Mouse (Mus musculus) embryonic facial prominence, embryonic 13.5 days (tissue): ENCODE measurements around the gene Fut8. TPM values are rescaled to one million over a fixed set of nuclear protein-coding genes. Genes with fewer than 3 reads are reported as not detected.
"Not testable (repeated sequence)": the region's sequence is repeated elsewhere in the genome, so short reads cannot be mapped to it uniquely, and the experiment has no call there.

ENCODE experiments used
- ATAC-seq: fragments of 200-750 bp; cut with Nextera tagmentation; 2 replicates; pipeline ENCODE4 v1.8.0; 2017; ENCODE audit warnings: low read depth; ENCODE audit not compliant: insufficient number of reproducible peaks, insufficient read depth, low FRiP score, low TSS enrichment
- H3K27ac ChIP-seq: fragments of 300-500 bp; sonication (generic); 2 replicates; pipeline ENCODE4 v1.5.1; 2015; ENCODE audit warnings: moderate library complexity, mild to moderate bottlenecking, inconsistent platforms
- H3K27me3 ChIP-seq: fragments of 300-500 bp; sonication (generic); 2 replicates; pipeline ENCODE4 v1.6.1; 2015; ENCODE audit warnings: mild to moderate bottlenecking, inconsistent platforms
- H3K36me3 ChIP-seq: fragments of 300-500 bp; sonication (generic); 2 replicates; pipeline ENCODE4 v1.6.1; 2015; ENCODE audit warnings: mild to moderate bottlenecking, inconsistent platforms
- H3K4me1 ChIP-seq: fragments of 300-500 bp; sonication (generic); 2 replicates; pipeline ENCODE4 v1.6.1; 2015; ENCODE audit warnings: inconsistent platforms
- H3K4me2 ChIP-seq: fragments of 300-500 bp; sonication (generic); 2 replicates; pipeline ENCODE4 v1.6.1; 2015; ENCODE audit warnings: moderate library complexity, mild to moderate bottlenecking, inconsistent platforms
- H3K4me3 ChIP-seq: fragments of 300-500 bp; sonication (generic); 2 replicates; pipeline ENCODE4 v1.5.1; 2015; ENCODE audit warnings: mild to moderate bottlenecking, inconsistent platforms
- H3K9ac ChIP-seq: fragments of 300-500 bp; sonication (generic); 2 replicates; pipeline ENCODE4 v1.6.1; 2015; ENCODE audit warnings: mild to moderate bottlenecking, inconsistent platforms
- H3K9me3 ChIP-seq: fragments of 300-500 bp; sonication (generic); 2 replicates; pipeline ENCODE4 v1.6.1; 2016; ENCODE audit warnings: inconsistent platforms
- whole genome bisulfite sequencing: fragments of 180-500 bp; shearing (Covaris S2); methylation state at CpG from one replicate; pipeline ENCODE4 v1.1.7; 2015; ENCODE audit warnings: mixed read lengths; 5-methylcytosine and 5-hydroxymethylcytosine counted together
- polyA plus RNA-seq: library from polyadenylated mRNA; unstranded; fragments of >200 nt; fragmentation: Nextera tagmentation; extraction: Ambion mirVana; gene quantifications from 2 replicates; pipeline ENCODE4 v1.2.1, GENCODE M21; 2015

The Fut8 gene
- polyA plus RNA-seq, 1 experiment from 2014 or later, result 25.6 TPM

DNA sequence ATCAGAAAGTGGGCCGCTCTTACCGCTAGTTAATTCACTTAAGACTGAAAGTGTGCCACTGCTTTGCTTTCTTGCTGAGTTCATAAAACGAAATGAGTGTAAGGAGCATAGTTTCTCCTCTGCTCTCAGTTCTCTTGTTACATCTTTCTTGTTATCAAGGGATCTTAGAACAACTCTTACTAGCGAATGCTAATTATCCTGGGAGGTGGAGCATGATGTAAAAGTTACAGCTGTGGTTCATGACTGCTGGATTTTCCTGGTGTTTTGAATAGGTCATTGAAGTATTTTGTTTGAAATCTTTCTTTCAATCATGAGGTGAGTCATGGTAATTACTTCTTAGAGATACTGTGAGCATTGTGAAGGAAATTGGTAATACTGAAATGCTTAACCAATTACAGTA is 53.1 kb downstream of the Fut8 start:
- H3K27ac ChIP-seq, result no peak overlapping the region
- WGBS, result 49% methylated on average over 4 of the region's 4 CpGs
- no peaks in the 10 kb centered on the region for H3K36me3 ChIP-seq
- no peak overlapping the region for H3K9ac ChIP-seq
- no peak for ATAC-seq
- H3K27me3 ChIP-seq, result no peaks in the 10 kb centered on the region
- no peaks in the 10 kb centered on the region for H3K9me3 ChIP-seq
- H3K4me1 ChIP-seq, result peaks cover 5% of the 10 kb centered on the region; the same call in 1 of the 2 replicates
- no peak overlapping the region for H3K4me3 ChIP-seq
- H3K4me2 ChIP-seq, result no peak overlapping the region

DNA sequence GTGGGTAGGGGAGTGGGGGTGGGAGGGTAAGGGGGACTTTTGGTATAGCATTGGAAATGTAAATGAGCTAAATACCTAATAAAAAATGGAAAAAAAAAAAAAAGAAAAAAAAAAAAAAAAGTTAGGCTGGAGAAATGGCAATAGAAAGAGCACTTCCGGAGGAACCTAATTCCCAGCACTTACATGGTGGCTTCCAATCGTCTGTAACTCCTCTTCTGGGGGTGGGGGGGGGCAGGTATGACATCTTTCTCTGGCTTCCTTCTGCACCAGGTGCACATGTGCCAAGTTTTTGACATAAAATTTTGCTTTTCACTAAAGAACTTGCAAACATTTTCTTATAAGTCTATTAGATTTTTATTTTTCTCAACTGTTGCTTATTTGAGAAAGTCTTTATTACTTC is 53.9 kb downstream of the Fut8 start:
- not testable (repeated sequence) for H3K36me3 ChIP-seq, H3K9ac ChIP-seq, H3K4me2 ChIP-seq, H3K9me3 ChIP-seq, H3K4me1 ChIP-seq, H3K27ac ChIP-seq, H3K27me3 ChIP-seq, H3K4me3 ChIP-seq, ATAC-seq
- WGBS, result 67% methylated on average over 2 of the region's 2 CpGs

DNA sequence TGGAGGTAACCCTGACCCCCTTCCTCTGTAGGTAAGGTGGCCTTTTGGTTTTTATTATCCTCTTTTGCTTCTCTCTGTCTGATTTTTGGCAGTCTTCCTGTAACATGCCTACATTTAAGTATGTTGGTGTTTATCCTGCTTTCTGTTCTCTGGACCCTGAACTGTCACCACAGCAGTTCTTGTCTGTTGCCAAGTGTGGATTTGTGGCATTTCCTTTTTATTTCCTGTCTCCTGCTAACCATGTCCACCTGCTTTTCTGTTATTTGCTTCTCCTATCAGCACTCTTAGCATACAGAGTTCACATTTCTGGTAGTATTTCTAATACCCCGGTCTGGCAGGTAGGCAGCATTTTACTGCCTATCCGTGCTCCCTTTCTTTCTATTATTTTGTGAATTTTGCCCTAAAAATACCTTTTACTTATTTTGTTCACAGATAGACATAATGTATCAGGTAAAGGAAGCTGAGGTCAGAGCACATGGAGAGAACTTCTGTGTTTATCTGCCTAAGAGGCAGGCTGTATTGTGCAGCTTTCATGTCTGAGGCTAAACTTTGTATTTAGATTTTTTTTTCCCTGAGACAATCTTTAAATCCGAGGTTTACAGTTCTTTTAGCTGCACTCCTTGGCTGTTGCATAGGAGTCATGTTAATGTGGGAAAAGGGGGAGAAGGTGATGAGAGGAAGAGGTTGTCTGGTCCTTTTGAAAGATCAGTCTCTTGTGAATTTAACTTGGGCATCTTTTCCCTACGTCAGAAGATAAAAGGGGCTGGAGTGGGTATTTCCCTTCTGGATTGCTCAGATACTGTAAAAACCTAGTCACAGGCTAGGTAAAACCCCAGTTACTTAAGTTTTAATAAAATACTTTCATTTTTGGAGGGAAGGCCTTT is 54.7 kb downstream of the Fut8 start:
- ATAC-seq, result no peak
- 61% methylated on average over 4 of the region's 4 CpGs for WGBS

DNA sequence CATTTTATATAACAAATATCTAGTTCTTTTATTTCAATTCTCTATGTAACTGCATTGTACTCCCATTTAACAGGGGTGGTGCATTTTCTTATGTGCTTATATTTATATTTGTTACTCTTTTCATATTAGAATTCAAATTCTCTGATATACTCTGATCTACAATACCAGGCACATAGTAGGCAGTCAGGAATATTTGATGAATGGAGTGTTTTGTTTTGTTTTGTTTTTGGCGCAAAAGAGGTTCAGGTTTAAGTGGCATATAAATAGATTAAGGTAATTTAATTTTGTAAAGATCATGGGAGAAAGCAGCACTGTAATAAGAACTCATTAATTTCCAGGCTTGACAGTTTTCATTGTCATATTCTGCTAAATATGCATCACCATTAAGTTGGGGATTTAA is 58.2 kb downstream of the Fut8 start:
- Histone ChIP-seq H3K9me3 (no peaks in the 10 kb centered on the region), H3K36me3 (no peaks in the 10 kb centered on the region), H3K4me1 (0 out of 2 replicates have a peak, but pooled peaks cover 3% of the 10 kb centered on the region), H3K4me2 (no peak overlapping the region), H3K27ac (no peak overlapping the region), H3K4me3 (no peak overlapping the region), H3K27me3 (no peaks in the 10 kb centered on the region), H3K9ac (no peak overlapping the region)
- ATAC-seq, result no peak
- WGBS, result 63% methylated on average over 1 of the region's 1 CpGs

More for the DNA sequence above, 54.7 kb downstream of the Fut8 start:
- Histone ChIP-seq H3K36me3 (no peaks in the 10 kb centered on the region), H3K27ac (no peak overlapping the region), H3K9ac (no peak overlapping the region), H3K9me3 (no peaks in the 10 kb centered on the region), H3K4me3 (no peak overlapping the region), H3K27me3 (no peaks in the 10 kb centered on the region), H3K4me2 (no peak overlapping the region), H3K4me1 (peaks cover 5% of the 10 kb centered on the region; the same call in 1 of the 2 replicates)

DNA sequence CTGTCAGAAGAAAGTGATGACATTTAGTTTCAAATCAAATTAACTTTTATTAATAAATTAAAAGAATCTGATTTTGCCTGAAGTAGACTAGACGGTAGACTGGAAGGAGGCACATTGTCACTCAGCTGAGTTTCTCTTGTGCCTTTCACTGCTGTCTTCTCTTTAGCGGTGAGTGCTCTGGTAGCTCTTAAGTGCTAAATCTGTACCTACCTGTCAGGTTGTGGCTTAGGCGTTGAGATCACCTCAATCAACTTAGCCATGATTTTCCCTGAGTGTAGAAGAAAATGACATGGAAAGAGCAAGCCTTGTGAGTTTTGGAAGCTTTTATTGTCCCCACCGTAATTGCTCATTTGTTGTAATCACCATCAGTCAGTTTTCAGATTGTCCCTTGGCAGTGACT is 59.2 kb downstream of the Fut8 start:
- 73% methylated on average over 4 of the region's 4 CpGs for WGBS
- Histone ChIP-seq H3K4me3 (no peak overlapping the region), H3K4me2 (no peak overlapping the region)

DNA sequence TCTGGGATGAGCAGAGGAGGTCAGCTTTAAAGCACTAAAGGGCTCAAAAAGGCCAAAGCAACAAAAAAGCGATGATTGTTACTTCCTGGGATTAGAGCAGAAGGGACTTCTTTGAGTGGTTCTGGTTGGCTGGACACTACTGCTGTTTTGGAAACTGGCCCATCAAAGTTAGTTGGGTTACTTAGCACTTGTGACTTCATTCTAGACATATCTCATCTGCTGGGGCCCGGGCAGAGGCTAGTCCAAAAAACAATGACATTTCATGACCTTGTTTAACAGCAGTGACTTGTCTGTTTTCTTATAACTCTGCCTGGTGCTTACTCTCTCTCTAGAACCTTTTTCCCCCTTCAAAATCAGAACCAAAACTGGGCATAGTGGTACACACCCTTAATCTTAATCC is 59.9 kb downstream of the Fut8 start:
- Histone ChIP-seq H3K9me3 (no peaks in the 10 kb centered on the region), H3K9ac (no peak overlapping the region), H3K4me3 (no peak overlapping the region), H3K27me3 (no peaks in the 10 kb centered on the region), H3K27ac (no peak overlapping the region), H3K36me3 (no peaks in the 10 kb centered on the region), H3K4me1 (no peaks in the 10 kb centered on the region), H3K4me2 (no peak overlapping the region)
- no peak for ATAC-seq
- 91% methylated on average over 2 of the region's 2 CpGs for WGBS

More for the DNA sequence above, 59.2 kb downstream of the Fut8 start:
- Histone ChIP-seq H3K27me3 (no peaks in the 10 kb centered on the region), H3K4me1 (0 out of 2 replicates have a peak, but pooled peaks cover 3% of the 10 kb centered on the region), H3K27ac (no peak overlapping the region), H3K36me3 (no peaks in the 10 kb centered on the region), H3K9ac (no peak overlapping the region), H3K9me3 (no peaks in the 10 kb centered on the region)
- ATAC-seq, result no peak

DNA sequence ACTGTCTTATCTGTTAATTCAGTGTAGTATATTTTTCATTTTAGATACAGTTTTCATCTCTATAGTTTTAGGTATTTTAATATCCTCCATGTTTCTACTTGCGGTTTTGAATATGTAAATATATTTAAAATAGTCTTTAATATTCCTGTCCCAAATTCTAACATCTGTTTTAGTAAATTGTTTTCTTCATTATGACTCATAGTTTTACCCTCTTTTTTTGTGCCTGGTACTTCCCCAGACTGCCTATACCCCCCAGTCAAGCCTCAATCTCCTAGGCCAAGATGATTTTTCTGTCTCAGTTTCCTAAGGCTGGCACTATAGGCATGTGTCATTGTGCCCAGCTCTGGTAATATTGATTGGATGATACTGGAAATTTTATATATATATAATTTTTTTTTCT is 64.1 kb downstream of the Fut8 start:
- no peak overlapping the region for H3K4me3 ChIP-seq
- H3K36me3 ChIP-seq, result no peaks in the 10 kb centered on the region
- no peaks in the 10 kb centered on the region for H3K4me1 ChIP-seq
- no peak overlapping the region for H3K9ac ChIP-seq
- no peak overlapping the region for H3K27ac ChIP-seq
- no peaks in the 10 kb centered on the region for H3K9me3 ChIP-seq
- no peak for ATAC-seq
- WGBS, result 88% methylated on average over 1 of the region's 1 CpGs
- no peaks in the 10 kb centered on the region for H3K27me3 ChIP-seq
- H3K4me2 ChIP-seq, result no peak overlapping the region

DNA sequence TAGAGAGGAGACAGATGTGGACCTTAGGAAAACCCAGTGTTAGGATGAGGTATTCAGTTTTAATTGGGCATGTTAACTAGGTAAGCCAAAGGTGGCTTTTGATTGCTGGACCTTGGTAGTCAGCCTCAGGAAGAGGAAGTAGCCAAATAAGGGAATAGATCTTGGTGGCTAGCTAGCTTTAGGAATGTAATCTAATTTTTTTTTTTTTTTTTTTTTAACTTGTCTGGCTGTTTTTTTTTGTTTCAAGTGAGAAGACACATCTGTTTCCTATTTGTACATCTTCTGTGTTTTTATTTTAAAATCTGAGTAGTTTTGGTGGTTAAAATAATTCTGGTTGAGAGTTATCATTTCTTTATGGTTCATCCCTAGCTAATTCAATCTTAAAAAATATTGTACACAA is 65.4 kb downstream of the Fut8 start:
- H3K27ac ChIP-seq, result no peak overlapping the region
- no peaks in the 10 kb centered on the region for H3K36me3 ChIP-seq
- H3K27me3 ChIP-seq, result no peaks in the 10 kb centered on the region
- no peak for ATAC-seq
- no peaks in the 10 kb centered on the region for H3K9me3 ChIP-seq
- no peak overlapping the region for H3K9ac ChIP-seq
- no peak overlapping the region for H3K4me2 ChIP-seq
- no peak overlapping the region for H3K4me3 ChIP-seq
- no peaks in the 10 kb centered on the region for H3K4me1 ChIP-seq

DNA sequence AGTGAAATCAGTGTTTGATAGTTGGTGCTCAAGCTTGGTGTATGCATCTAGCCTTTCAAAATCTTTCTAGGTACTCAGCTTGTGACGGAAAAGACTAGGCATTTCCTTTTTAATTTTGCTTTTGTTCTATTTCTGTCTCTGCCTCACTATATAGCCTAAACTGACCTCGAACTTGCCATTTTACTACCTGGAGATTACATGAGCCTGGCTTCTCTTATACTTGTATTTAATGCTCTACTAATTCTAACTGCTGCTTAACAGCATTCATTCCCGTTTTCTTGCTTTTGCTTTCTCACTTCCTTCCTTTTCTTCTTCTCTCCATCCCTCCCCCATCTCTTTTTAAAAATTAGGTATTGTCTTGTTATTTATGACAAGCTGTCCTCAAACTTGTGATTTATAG is 67.6 kb downstream of the Fut8 start:
- H3K36me3 ChIP-seq, result no peaks in the 10 kb centered on the region
- no peak overlapping the region for H3K9ac ChIP-seq
- WGBS, result 81% methylated on average over 3 of the region's 3 CpGs

DNA sequence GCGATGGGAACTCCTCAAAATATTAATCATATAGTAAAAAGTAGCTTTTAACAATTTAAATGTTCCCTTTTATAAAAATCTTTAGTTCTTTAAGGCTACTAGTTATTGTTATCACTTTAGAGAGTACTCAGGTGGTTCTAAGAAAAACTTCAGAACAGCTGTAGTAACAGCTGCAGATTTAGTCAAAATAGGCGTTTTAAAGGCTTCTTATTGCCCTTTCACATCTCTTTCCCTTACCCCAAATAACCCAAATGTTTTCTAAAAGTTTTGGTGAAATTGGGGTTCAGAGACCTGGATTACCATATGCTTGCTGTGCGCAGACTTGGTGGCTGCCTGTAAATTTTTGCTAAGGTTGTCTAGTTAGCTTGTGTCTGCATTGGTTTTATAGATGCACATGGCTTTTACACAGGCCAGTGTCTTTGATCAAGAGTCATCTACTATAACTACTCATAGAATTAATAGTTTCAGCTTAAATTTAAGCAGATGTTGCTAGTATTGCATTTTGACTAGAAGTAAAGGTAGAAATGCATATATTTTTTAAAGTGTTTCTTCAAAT is 68.9 kb downstream of the Fut8 start:
- H3K4me2 ChIP-seq, result no peak overlapping the region
- H3K27me3 ChIP-seq, result no peaks in the 10 kb centered on the region
- WGBS, result 75% methylated on average over 3 of the region's 3 CpGs
- no peak overlapping the region for H3K4me3 ChIP-seq
- no peaks in the 10 kb centered on the region for H3K36me3 ChIP-seq
- no peaks in the 10 kb centered on the region for H3K9me3 ChIP-seq
- no peak for ATAC-seq
- H3K27ac ChIP-seq, result no peak overlapping the region
- H3K9ac ChIP-seq, result no peak overlapping the region
- H3K4me1 ChIP-seq, result no peaks in the 10 kb centered on the region

More for the DNA sequence above, 67.6 kb downstream of the Fut8 start:
- no peaks in the 10 kb centered on the region for H3K27me3 ChIP-seq
- no peak for ATAC-seq
- no peak overlapping the region for H3K4me3 ChIP-seq
- H3K4me1 ChIP-seq, result no peaks in the 10 kb centered on the region
- no peak overlapping the region for H3K27ac ChIP-seq
- H3K4me2 ChIP-seq, result no peak overlapping the region
- H3K9me3 ChIP-seq, result no peaks in the 10 kb centered on the region

DNA sequence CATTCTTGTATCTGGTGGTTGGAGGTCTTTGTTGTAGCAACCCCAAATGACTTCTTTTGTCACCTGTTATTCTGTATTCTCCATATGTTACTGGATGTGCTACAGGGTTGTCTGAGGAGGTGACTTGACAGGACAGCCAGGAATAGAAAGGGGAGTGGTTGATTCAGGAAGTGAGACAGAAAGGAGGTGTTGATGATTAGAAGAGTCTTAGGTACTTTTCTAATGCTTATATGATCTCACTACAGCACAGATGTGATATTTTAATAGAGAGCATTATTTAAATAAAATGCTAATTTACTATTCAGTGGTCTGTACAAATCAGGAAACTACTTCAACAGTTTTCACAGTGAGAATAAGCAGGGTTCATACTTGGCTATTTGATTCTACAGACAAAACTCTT is 71.6 kb downstream of the Fut8 start:
- Histone ChIP-seq H3K9me3 (no peaks in the 10 kb centered on the region), H3K4me3 (no peak overlapping the region), H3K27me3 (no peaks in the 10 kb centered on the region), H3K27ac (no peak overlapping the region), H3K4me2 (no peak overlapping the region), H3K9ac (no peak overlapping the region), H3K36me3 (no peaks in the 10 kb centered on the region), H3K4me1 (no peaks in the 10 kb centered on the region)
- ATAC-seq, result no peak

DNA sequence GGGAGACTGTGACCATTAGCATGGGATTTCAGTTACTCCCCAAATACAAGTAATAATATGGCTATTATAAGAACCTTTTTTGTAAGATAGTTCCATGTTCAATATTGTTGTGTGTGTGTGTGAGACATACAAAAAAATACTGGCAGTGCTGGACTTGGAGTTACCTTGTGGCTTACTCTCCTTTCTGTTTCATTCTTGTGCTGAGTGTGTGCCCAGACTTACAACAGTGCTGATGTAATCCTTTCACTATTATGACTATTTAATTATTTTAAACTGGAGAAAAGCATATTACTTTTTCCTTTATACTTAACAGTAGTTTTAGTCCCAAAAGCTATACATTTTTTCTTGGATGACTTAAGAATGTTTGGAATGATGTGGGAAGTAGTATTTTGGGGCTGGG is 75.6 kb downstream of the Fut8 start:
- ATAC-seq, result no peak
- Histone ChIP-seq H3K4me3 (no peak overlapping the region), H3K4me2 (no peak overlapping the region), H3K27ac (no peak overlapping the region), H3K36me3 (no peaks in the 10 kb centered on the region), H3K27me3 (no peaks in the 10 kb centered on the region), H3K4me1 (no peaks in the 10 kb centered on the region), H3K9me3 (no peaks in the 10 kb centered on the region), H3K9ac (no peak overlapping the region)
